Mouse (Mus musculus): ENCODE measurements around the gene Rasgrf1.

DNA sequence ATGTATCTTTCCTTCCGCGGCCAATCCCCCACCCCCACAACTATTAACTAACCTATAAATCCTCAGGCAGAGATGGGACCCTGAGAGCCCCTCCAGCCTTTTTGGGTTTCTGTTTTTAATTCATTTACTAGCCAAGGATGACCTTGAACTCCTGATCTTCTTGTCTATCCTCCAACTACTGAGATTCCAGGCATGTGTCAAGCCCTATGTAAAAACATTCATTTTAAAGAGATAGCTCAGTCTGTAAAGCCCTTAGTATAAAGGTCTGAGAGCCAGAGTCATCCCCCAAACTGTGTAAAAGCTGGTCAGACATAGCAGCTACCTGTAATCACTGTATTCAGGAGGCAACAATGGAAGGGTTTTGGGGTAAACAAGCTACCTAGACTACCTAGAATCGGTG lies 146.2 kb downstream of the Rasgrf1 start:
- no peak for TF ChIP-seq CTCF (conservative IDR thresholded peaks at IDR 0.05 in 1 of 2, IDR thresholded peaks at IDR 0.05 in 1 of 2; ENCODE audit: low read depth in 2 of 2, low read length in 2 of 2)
- TF ChIP-seq EP300 (IDR thresholded peaks at IDR 0.05; ENCODE audit: low read length), result no peak
- TF ChIP-seq TCF12 (IDR thresholded peaks at IDR 0.05; ENCODE audit: low read depth, low read length), result no peak
- TF ChIP-seq POLR2A (IDR thresholded peaks at IDR 0.05; ENCODE audit: low read depth, low read length), result no peak
- TF ChIP-seq POLR2AphosphoS2 (IDR thresholded peaks at IDR 0.05; ENCODE audit: low read depth, low read length), result no peak
- no peak for TF ChIP-seq ETS1 (conservative IDR thresholded peaks at IDR 0.05; ENCODE audit: low read depth, low read length)
- no peak for TF ChIP-seq MAFK (IDR thresholded peaks at IDR 0.05; ENCODE audit: insufficient replicate concordance, low read length)
- TF ChIP-seq ZC3H11A (IDR thresholded peaks at IDR 0.05; ENCODE audit: low read depth, low read length), result no peak
- TF ChIP-seq CHD1 (IDR thresholded peaks at IDR 0.05; ENCODE audit: low read depth, low read length), result no peak
